Mouse (Mus musculus): Measurements from ENCODE around the gene Neurl2. TPM values are rescaled to one million over a fixed set of nuclear protein-coding genes. Genes with fewer than 3 reads are reported as not detected.

Neurl2 gene
- polyA plus RNA-seq, 1 experiment: 6.3 TPM

DNA sequence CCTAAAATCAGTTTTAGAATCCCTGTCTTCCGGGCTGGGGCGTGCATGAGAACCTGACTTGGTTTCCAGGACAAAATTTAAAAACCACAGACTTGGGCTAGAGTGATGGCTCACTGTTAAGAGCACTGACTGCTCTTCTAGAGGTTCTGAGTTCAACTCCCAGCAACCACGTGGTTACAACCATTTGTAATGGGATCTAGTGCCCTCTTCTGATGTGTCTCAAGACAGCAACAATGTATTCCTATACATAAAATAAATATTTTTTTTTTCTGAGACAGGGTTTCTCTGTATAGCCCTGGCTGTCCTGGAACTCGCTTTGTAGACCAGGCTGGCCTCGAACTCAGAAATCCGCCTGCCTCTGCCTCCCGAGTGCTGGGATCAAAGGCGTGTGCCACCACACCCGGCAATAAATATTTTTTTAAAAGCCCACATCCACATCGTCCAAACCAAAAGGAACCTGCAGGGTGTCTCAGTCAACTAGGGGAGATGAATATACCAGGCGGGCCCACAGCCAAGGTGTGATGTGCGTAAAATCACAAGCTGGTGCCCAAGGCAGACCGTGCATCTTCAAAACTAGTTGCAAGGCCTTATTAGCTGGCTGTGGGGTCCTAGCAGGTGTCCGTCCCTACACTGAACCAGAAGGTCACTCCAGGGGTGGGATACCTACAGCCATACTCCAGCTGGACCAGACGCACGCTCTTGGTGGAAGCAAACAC is 1.1 kb downstream of the Neurl2 start:
- peaks cover 6% of the 10 kb centered on the region for H3K4me1 ChIP-seq (ENCODE audit: control insufficient read depth, insufficient read depth, low read length)
- H3K27me3 ChIP-seq (ENCODE audit: control insufficient read depth, insufficient read depth, low read length): no peaks in the 10 kb centered on the region
- peak overlapping the region; percentile 75 for H3K27ac ChIP-seq (ENCODE audit: insufficient read depth, low read length)
- TF ChIP-seq POLR2A (IDR thresholded peaks at IDR 0.05; ENCODE audit: borderline replicate concordance, insufficient read depth, low read length) (no peak), CTCF (IDR thresholded peaks at IDR 0.05; ENCODE audit: borderline replicate concordance, insufficient read depth, low read depth, low read length) (no peak)
- DNase-seq: no peak
- WGBS: 35% methylated on average over 16 of the region's 16 CpGs
- peak overlapping the region; percentile 84 for H3K4me3 ChIP-seq (replicated peaks; ENCODE audit: insufficient read depth, low read depth, low read length)

DNA sequence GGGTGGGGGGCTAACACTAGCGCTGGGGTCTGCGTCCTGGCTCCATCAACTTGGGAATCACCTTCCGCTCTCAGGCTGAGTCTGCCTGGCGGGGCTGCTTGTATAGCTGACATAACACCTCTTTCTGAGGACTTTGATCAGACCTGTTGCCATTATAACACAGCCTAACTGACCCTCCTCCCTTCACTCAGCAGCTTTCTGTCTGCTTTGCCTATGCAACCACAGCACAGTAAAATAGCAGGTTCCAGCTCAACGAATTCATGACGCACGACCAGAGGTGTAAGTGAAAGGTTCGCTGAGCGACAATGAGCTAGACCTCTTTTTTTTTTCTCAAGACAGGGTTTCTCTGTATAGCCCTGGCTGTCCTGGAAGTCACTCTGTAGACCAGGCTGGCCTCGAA is 2.2 kb downstream of the Neurl2 start:
- TF ChIP-seq POLR2A (IDR thresholded peaks at IDR 0.05; ENCODE audit: borderline replicate concordance, insufficient read depth, low read length) (no peak), CTCF (IDR thresholded peaks at IDR 0.05; ENCODE audit: borderline replicate concordance, insufficient read depth, low read depth, low read length) (no peak)
- no peaks in the 10 kb centered on the region for H3K27me3 ChIP-seq (ENCODE audit: control insufficient read depth, insufficient read depth, low read length)
- H3K4me3 ChIP-seq (replicated peaks; ENCODE audit: insufficient read depth, low read depth, low read length): no peak overlapping the region
- peaks cover 7% of the 10 kb centered on the region for H3K4me1 ChIP-seq (ENCODE audit: control insufficient read depth, insufficient read depth, low read length)
- DNase-seq: no peak
- H3K27ac ChIP-seq (ENCODE audit: insufficient read depth, low read length): no peak overlapping the region
- WGBS: 89% methylated on average over 10 of the region's 10 CpGs

DNA sequence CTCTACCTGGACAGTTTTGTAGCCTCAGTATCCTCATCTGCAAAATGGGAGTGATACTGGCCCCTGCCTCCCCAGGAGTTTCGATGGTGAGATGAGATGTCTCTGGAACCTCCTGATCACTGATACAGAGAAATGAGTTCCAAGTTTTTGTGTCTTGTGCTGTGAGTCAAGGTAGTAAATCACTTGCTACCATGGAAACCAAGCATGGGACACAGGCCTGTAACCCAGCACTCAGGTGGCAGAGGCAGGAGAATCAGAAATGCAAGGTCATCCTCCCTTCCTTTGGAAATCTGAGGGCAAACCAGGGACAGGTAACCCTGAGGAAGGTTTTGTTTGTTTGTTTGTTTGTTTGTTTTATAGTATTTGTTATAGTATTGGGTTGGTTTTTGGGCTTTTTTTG is 4.2 kb downstream of the Neurl2 start:
- H3K4me1 ChIP-seq (ENCODE audit: control insufficient read depth, insufficient read depth, low read length): peaks cover 10% of the 10 kb centered on the region
- no peak for DNase-seq
- no peaks in the 10 kb centered on the region for H3K27me3 ChIP-seq (ENCODE audit: control insufficient read depth, insufficient read depth, low read length)
- 97% methylated on average over 1 of the region's 1 CpGs for WGBS
- no peak overlapping the region for H3K4me3 ChIP-seq (replicated peaks; ENCODE audit: insufficient read depth, low read depth, low read length)
- H3K27ac ChIP-seq (ENCODE audit: insufficient read depth, low read length): no peak overlapping the region
- TF ChIP-seq CTCF (IDR thresholded peaks at IDR 0.05; ENCODE audit: borderline replicate concordance, insufficient read depth, low read depth, low read length) (no peak), POLR2A (IDR thresholded peaks at IDR 0.05; ENCODE audit: borderline replicate concordance, insufficient read depth, low read length) (no peak)

- TF ChIP-seq POLR2A (IDR thresholded peaks at IDR 0.05; ENCODE audit: borderline replicate concordance, insufficient read depth, low read length): no peak
- peaks cover 14% of the 10 kb centered on the region for H3K4me1 ChIP-seq (ENCODE audit: control insufficient read depth, insufficient read depth, low read length)
- H3K27ac ChIP-seq (ENCODE audit: insufficient read depth, low read length): no peak within 1 kb of the TSS
- 87% methylated on average over 6 of the region's 6 CpGs for WGBS
- no peak within 1 kb of the TSS for H3K4me3 ChIP-seq (replicated peaks; ENCODE audit: insufficient read depth, low read depth, low read length)
- no peak for DNase-seq
- no peaks in the 10 kb centered on the region for H3K27me3 ChIP-seq (ENCODE audit: control insufficient read depth, insufficient read depth, low read length)
These were observed 4.8 kb downstream of the Neurl2 start, which contains the start of gene Spata25 for GRCm38 (mm10) chr2:164828437-164828836. Spata25 (minus strand) TSS chr2:164828537.

GRCm38 (mm10) chr2:164827146-164827850 is 6.0 kb downstream of the Neurl2 start:
- H3K27me3 ChIP-seq (ENCODE audit: control insufficient read depth, insufficient read depth, low read length): no peaks in the 10 kb centered on the region
- no peak overlapping the region for H3K27ac ChIP-seq (ENCODE audit: insufficient read depth, low read length)
- DNase-seq: no peak
- H3K4me3 ChIP-seq (replicated peaks; ENCODE audit: insufficient read depth, low read depth, low read length): no peak overlapping the region
- H3K4me1 ChIP-seq (ENCODE audit: control insufficient read depth, insufficient read depth, low read length): peaks cover 11% of the 10 kb centered on the region
- WGBS: 49% methylated on average over 16 of the region's 16 CpGs
- TF ChIP-seq CTCF (IDR thresholded peaks at IDR 0.05; ENCODE audit: borderline replicate concordance, insufficient read depth, low read depth, low read length) (no peak), POLR2A (IDR thresholded peaks at IDR 0.05; ENCODE audit: borderline replicate concordance, insufficient read depth, low read length) (no peak)

- no peak overlapping the region for H3K4me3 ChIP-seq (replicated peaks; ENCODE audit: insufficient read depth, low read depth, low read length)
- no peak overlapping the region for H3K27ac ChIP-seq (ENCODE audit: insufficient read depth, low read length)
- no peak for DNase-seq
- TF ChIP-seq CTCF (IDR thresholded peaks at IDR 0.05; ENCODE audit: borderline replicate concordance, insufficient read depth, low read depth, low read length): no peak
- no peak for TF ChIP-seq POLR2A (IDR thresholded peaks at IDR 0.05; ENCODE audit: borderline replicate concordance, insufficient read depth, low read length)
- 82% methylated on average over 17 of the region's 17 CpGs for WGBS
- peaks cover 20% of the 10 kb centered on the region for H3K4me1 ChIP-seq (ENCODE audit: control insufficient read depth, insufficient read depth, low read length)
- H3K27me3 ChIP-seq (ENCODE audit: control insufficient read depth, insufficient read depth, low read length): no peaks in the 10 kb centered on the region
These were observed 7.7 kb downstream of the Neurl2 start for GRCm38 (mm10) chr2:164825521-164825920.

DNA sequence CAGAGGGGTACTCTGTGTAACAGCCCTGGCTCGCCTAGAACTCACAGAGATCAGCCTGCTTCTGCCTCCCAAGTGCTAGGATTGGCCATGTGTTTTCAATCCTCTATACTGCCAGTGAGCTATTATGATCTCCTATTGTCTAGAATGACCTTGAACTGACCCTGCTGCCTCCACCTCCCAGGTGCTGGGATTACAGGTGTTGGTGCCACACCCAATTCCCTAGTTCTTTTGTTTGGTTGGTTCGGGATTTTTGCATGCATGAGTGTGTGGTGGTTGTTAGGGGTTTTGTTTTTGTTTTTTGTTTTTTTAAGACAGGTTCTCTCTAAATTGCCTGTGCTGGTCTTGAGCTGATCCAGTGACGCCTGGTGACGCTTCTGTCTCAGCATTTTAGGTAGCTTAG is 9.3 kb downstream of the Neurl2 start:
- Histone ChIP-seq H3K27ac (ENCODE audit: insufficient read depth, low read length) (no peak overlapping the region), H3K4me3 (replicated peaks; ENCODE audit: insufficient read depth, low read depth, low read length) (peak overlapping the region; percentile 17), H3K27me3 (ENCODE audit: control insufficient read depth, insufficient read depth, low read length) (no peaks in the 10 kb centered on the region), H3K4me1 (ENCODE audit: control insufficient read depth, insufficient read depth, low read length) (peaks cover 20% of the 10 kb centered on the region)
- TF ChIP-seq CTCF (IDR thresholded peaks at IDR 0.05; ENCODE audit: borderline replicate concordance, insufficient read depth, low read depth, low read length) (no peak), POLR2A (IDR thresholded peaks at IDR 0.05; ENCODE audit: borderline replicate concordance, insufficient read depth, low read length) (no peak)
- no peak for DNase-seq
- WGBS: 92% methylated on average over 4 of the region's 4 CpGs

DNA sequence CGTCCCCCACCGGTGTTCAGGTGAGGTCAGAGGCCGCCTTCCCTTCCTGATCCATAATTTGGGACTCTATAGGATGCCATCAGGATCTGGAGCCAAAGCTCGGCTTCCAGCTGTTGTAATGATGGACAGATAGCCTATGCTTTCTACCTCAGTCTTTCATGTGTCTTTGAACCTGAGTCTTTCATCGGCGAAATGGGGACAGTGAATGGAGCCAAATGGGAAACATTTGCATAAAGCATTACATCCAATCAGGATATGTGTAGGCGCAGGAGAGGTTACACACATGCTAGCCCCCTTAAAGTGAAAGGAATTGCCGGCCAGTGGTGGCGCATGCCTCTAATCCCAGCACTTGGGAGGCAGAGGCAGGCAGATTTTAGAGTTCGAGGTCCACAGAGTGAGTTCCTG is 10.1 kb downstream of the Neurl2 start:
- Histone ChIP-seq H3K27me3 (ENCODE audit: control insufficient read depth, insufficient read depth, low read length) (no peaks in the 10 kb centered on the region), H3K4me3 (replicated peaks; ENCODE audit: insufficient read depth, low read depth, low read length) (peak overlapping the region; percentile 98), H3K4me1 (ENCODE audit: control insufficient read depth, insufficient read depth, low read length) (peaks cover 20% of the 10 kb centered on the region), H3K27ac (ENCODE audit: insufficient read depth, low read length) (peak overlapping the region; percentile 86)
- TF ChIP-seq POLR2A (IDR thresholded peaks at IDR 0.05; ENCODE audit: borderline replicate concordance, insufficient read depth, low read length) (no peak), CTCF (IDR thresholded peaks at IDR 0.05; ENCODE audit: borderline replicate concordance, insufficient read depth, low read depth, low read length) (no peak)
- DNase-seq: no peak
- 1% methylated on average over 10 of the region's 10 CpGs for WGBS

All from cerebellum, adult 2 months (tissue).